Mouse (Mus musculus) testis, adult 2 months (tissue): ENCODE results near the gene Pdcd6.

Experiments
- CTCF ChIP-seq: fragments of 200-500 bp; IDR thresholded peaks from 2 replicates; pipeline ENCODE4 v1.5.1; 2012; ENCODE audit warnings: low read depth, mild to moderate bottlenecking, inconsistent platforms, low read length, moderate library complexity; ENCODE audit not compliant: control insufficient read depth, insufficient read depth, insufficient replicate concordance
- POLR2A ChIP-seq: fragments of 200-500 bp; IDR thresholded peaks from 2 replicates; pipeline ENCODE4 v1.6.1; 2012; ENCODE audit warnings: low read depth, mild to moderate bottlenecking, inconsistent platforms, low read length, moderate library complexity; ENCODE audit not compliant: control insufficient read depth

GRCm38 (mm10) chr13:74302050-74303037 lies 15.0 kb downstream of the Pdcd6 start:
- TF ChIP-seq CTCF: no peak
- TF ChIP-seq POLR2A: no peak
